Mouse (Mus musculus) cerebellum, adult 2 months (tissue): ENCODE data around the gene Cradd. TPM values are rescaled to one million over a fixed set of nuclear protein-coding genes. Genes with fewer than 3 reads are reported as not detected.

ENCODE experiments used
- DNase-seq, 2 experiments: peaks; one replicate each; pipeline ENCODE4 v3.0.0; 2021
- H3K27ac ChIP-seq: fragments of 200-500 bp; 2 replicates; pipeline ENCODE4 v1.5.1; 2012; ENCODE audit warnings: low read length, control low read depth, inconsistent platforms; ENCODE audit not compliant: insufficient read depth
- H3K27me3 ChIP-seq: fragments of 200-500 bp; 2 replicates; pipeline ENCODE4 v1.6.1; 2012; ENCODE audit warnings: inconsistent platforms, mild to moderate bottlenecking, low read length, moderate library complexity; ENCODE audit not compliant: control insufficient read depth, insufficient read depth
- H3K4me1 ChIP-seq: fragments of 200-500 bp; 2 replicates; pipeline ENCODE4 v1.6.1; 2011; ENCODE audit warnings: low read length; ENCODE audit not compliant: control insufficient read depth, insufficient read depth
- H3K4me3 ChIP-seq: fragments of 200-500 bp; replicated peaks from 2 replicates; pipeline ENCODE3; 2011; ENCODE audit warnings: mild to moderate bottlenecking, low read depth, low read length, control low read depth; ENCODE audit not compliant: insufficient read depth
- CTCF ChIP-seq: fragments of 200-500 bp; IDR thresholded peaks from 2 replicates; pipeline ENCODE4 v1.5.1; 2011; ENCODE audit warnings: low read depth, mild to moderate bottlenecking, control low read depth, low read length, moderate library complexity, borderline replicate concordance; ENCODE audit not compliant: insufficient read depth
- POLR2A ChIP-seq: fragments of 200-500 bp; IDR thresholded peaks from 2 replicates; pipeline ENCODE4 v1.6.1; 2011; ENCODE audit warnings: low read length, control low read depth, borderline replicate concordance; ENCODE audit not compliant: insufficient read depth
- WGBS: fragments of 180-500 bp; shearing (Covaris S2); methylation state at CpG from one replicate; pipeline ENCODE4 v1.1.7; 2018; 5-methylcytosine and 5-hydroxymethylcytosine counted together
- polyA plus RNA-seq: library from polyadenylated mRNA; depleted of rRNA; stranded (reverse); fragments of >200 nt; gene quantifications from 2 replicates; pipeline ENCODE4 v1.2.3, GENCODE M21; 2012

Gene Cradd
- polyA plus RNA-seq, 1 experiment = 11.7 TPM

DNA sequence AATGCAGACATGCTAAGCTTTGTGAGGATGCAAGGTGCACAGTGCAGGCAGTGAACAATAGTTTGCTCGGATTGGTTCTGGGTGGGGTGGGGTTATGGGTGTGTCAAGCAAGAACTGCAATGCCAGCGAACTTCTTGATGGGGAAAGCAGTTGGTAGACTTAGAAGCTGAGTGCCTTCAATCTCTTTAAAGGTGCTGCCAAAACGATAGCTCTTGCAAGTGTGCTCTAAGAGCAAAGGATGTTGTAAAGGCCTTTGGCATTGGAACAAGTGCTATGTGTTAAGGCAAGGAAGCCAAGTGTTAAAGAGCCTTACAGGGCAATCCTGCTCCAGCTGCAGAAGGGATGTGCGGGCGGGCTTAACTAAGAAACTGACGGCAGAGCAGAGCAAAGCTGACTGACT, 149.7 kb downstream of the Cradd start:
- WGBS = 86% methylated on average over 6 of the region's 6 CpGs
- Histone ChIP-seq H3K27ac (no peak overlapping the region), H3K4me1 (no peaks in the 10 kb centered on the region), H3K4me3 (no peak overlapping the region), H3K27me3 (no peaks in the 10 kb centered on the region)
- DNase-seq = no peak
- TF ChIP-seq CTCF (no peak), POLR2A (no peak)

DNA sequence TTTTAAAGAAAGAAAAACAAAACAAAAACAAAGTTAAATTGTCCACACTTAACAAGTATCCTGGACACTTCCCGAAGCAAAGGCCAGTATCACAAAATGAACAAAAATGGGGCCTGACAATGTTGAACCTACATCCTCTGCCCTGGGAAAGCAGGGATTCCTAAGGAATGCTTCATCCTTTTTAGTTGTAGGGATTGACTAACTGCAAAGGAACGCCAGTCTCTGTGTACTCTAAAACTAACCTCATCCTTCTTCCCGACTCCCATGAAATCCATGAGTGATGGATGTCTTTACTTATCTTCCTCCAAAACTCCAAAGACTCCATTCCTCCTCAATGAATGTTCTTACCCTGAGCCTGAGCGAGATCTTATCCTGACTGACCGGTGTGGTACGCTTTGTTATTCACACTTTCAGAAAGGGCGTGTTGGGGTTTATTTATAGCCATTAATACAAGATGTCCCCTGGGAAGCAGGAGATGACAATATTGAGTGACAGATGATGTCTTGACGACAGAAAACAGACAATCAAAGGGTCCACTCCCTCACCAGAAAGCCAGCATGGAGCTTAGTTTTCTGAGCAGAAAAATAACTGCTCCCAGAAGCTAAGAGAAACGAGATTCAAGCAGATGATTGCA, 153.1 kb downstream of the Cradd start:
- Histone ChIP-seq H3K4me1 (no peaks in the 10 kb centered on the region), H3K27me3 (no peaks in the 10 kb centered on the region), H3K4me3 (no peak overlapping the region), H3K27ac (no peak overlapping the region)
- TF ChIP-seq POLR2A = no peak
- 83% methylated on average over 9 of the region's 9 CpGs for WGBS
- no peak for DNase-seq

DNA sequence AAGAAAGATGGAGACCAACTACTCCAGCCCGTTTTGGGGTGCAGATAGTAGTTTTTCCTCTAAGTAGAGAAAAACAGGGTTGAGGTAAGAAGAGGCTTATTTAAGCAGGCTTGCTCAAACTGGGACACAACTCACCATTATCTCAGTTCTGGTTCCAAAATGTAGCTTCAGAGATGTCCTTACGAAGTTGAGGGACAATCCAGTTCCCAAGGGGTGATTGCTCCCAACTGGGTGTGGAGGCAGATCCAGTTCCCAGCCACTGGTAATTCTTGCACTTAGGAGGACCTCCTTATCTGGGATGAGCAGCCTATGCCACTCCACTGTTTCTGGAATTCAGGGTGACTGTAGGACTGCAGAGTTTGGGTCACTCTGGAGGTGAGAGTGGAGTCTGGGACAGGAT, 159.0 kb downstream of the Cradd start:
- Histone ChIP-seq H3K27me3 (no peaks in the 10 kb centered on the region; the same call in 1 of the 2 replicates), H3K4me3 (no peak overlapping the region), H3K4me1 (no peaks in the 10 kb centered on the region), H3K27ac (no peak overlapping the region)
- DNase-seq = no peak
- TF ChIP-seq CTCF = no peak
- no peak for TF ChIP-seq POLR2A
- WGBS = 88% methylated on average over 2 of the region's 2 CpGs

DNA sequence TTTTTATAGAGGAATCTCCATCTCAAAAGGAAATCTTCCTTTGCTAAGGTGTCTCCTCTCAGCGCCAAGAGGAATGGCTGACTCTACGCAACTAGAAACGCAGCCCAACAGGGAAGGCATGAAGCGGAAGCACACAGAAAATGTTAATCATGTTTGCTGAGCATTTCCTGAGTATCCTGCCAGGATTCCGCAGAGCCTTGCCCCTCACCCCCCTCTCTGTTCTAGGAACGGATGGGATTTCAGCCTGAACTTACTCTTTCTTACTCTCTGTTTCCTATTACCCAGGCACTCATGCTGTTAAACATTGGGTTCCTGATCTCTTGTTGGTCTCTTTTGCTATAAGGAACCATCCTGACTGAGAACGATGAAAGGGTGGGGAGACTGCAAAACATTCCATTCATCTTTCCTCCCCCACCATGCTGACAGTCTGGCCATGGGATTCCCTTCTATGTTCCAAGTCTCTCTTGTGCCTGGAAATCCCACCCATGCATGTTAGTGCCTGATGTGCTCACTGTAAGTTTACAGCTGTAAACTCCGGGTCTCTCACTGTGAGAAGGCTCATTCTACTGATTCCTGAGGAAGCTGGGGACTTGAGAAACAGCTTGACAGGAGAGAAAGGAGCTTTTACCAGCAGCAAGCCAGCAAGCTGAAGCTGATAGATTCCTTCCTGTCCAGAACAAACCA, 161.1 kb downstream of the Cradd start:
- Histone ChIP-seq H3K27ac (no peak overlapping the region), H3K27me3 (no peaks in the 10 kb centered on the region; the same call in 1 of the 2 replicates), H3K4me3 (no peak overlapping the region), H3K4me1 (no peaks in the 10 kb centered on the region)
- TF ChIP-seq CTCF = no peak
- no peak for TF ChIP-seq POLR2A
- WGBS = 24% methylated on average over 8 of the region's 8 CpGs
- no peak for DNase-seq

DNA sequence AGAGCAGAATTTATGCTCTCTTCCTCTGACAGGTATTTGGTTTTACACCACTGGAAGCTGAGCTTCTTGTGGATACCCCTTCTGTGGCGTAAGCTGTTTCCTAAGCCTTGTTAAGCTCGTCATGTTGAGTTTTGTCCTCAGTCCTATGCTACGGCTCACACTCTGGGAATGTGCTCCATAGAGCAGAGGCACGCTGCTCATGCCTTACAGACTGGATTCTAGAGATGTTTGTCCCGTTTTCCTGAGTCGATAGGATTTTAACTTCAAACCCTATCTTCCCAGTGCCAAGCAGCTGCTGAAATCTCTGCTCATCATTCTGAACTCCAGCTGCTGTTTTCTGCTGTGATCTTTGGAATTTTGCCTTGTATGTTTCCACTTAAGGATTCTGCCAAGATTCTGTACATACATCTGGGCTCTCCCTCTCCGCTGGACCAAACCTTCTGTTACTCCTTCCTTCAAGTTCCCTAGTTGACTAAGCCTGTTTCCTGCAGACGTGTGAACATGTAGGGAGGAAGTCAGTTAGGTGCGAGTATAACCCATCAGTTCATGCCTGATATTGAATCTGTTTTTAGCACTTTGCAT, 164.2 kb downstream of the Cradd start:
- no peak for DNase-seq
- no peaks in the 10 kb centered on the region; the same call in 1 of the 2 replicates for H3K27me3 ChIP-seq
- H3K4me1 ChIP-seq = no peaks in the 10 kb centered on the region
- no peak overlapping the region for H3K4me3 ChIP-seq
- no peak overlapping the region for H3K27ac ChIP-seq
- 59% methylated on average over 9 of the region's 9 CpGs for WGBS
- TF ChIP-seq POLR2A (no peak), CTCF (no peak)

DNA sequence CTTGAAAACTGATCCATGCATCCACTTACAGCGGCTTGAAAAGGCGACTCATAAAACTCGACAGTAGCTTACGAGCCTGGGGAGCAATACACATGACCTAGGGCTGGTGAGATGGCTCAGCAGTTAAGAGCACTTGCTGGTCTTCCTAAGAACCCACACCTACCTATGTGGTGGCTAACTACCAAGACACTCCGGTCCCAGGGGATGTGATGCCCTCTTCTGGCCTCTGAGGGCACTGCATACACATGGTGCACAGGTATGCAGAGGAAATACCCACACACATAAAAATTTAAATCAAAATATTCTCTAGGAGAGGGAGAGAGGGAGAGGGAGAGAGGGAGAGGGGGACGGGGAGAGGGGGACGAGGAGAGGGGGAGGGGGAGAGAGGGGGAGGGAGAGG, 167.5 kb downstream of the Cradd start:
- Histone ChIP-seq H3K4me3 (no peak overlapping the region), H3K27me3 (no peaks in the 10 kb centered on the region; the same call in 1 of the 2 replicates), H3K4me1 (no peaks in the 10 kb centered on the region), H3K27ac (no peak overlapping the region)
- TF ChIP-seq POLR2A (no peak), CTCF (no peak)
- no peak for DNase-seq
- 93% methylated on average over 5 of the region's 7 CpGs for WGBS

DNA sequence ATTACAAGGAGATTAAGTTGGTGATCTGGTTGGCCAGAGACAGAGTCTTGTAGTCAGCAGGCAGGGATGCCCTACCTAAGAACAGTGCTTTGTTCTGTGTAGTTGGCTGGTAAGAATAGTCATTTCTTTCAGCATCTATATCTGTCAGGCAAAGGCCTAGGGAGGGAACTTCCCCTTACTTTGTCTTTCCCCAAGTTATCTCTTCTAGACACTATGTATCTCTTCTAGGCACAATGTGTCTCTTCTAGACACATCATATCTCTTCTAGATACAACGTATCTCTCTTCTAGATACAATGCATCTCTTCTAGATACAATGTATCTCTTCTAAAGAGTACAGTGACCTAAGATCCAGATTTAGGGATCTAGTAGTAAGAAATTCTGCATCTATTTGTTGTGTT, 169.3 kb downstream of the Cradd start:
- no peak for TF ChIP-seq CTCF
- TF ChIP-seq POLR2A = no peak
- no peak overlapping the region for H3K27ac ChIP-seq
- 82% methylated on average over 1 of the region's 1 CpGs for WGBS
- no peaks in the 10 kb centered on the region for H3K4me1 ChIP-seq
- no peak for DNase-seq
- H3K4me3 ChIP-seq = no peak overlapping the region
- no peaks in the 10 kb centered on the region; the same call in 1 of the 2 replicates for H3K27me3 ChIP-seq

DNA sequence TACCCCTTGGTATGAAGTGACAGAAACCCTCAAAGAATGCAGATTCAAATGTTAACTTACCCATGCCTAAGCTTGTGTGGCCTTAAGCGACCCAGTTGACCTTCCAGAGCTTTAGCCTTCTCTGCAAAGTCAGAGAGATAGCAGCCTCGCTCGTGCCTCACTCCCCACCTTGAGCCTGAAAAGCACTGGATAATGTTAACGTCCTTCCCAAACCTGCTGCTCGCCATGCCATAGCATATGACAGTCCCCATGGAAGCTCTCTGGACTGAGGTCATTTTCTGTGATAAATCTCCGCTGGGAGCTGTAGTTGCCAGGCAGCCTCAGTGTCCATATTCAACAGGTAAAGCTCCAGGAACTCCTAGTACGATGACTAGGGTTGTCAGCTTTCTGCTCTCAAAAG, 170.7 kb downstream of the Cradd start:
- Histone ChIP-seq H3K27me3 (no peaks in the 10 kb centered on the region; the same call in 1 of the 2 replicates), H3K27ac (no peak overlapping the region), H3K4me1 (no peaks in the 10 kb centered on the region), H3K4me3 (no peak overlapping the region)
- WGBS = 93% methylated on average over 7 of the region's 7 CpGs
- DNase-seq = no peak
- no peak for TF ChIP-seq POLR2A
- TF ChIP-seq CTCF = no peak
